Mouse (Mus musculus) gastrocnemius, adult 2 months (tissue): Measurements from ENCODE around the gene Rho. TPM values are rescaled to one million over a fixed set of nuclear protein-coding genes. Genes with fewer than 3 reads are reported as not detected.
A peak's percentile ranks its signal among the peaks of the same experiment; 100 is the strongest.

Experiments used
- DNase-seq: peaks from one replicate; pipeline ENCODE4 v3.0.0; 2022
- H3K27ac ChIP-seq: fragments of 200-600 bp; 2 replicates; pipeline ENCODE4 v1.8.1; 2022; ENCODE audit warnings: mild to moderate bottlenecking
- H3K4me3 ChIP-seq: fragments of 200-600 bp; 2 replicates; pipeline ENCODE4 v1.8.1; 2022; ENCODE audit warnings: mild to moderate bottlenecking, moderate library complexity
- CTCF ChIP-seq: fragments of 200-600 bp; IDR thresholded peaks from 2 replicates; pipeline ENCODE4 v1.8.1; 2022; ENCODE audit warnings: antibody characterized with exemption, mild to moderate bottlenecking, moderate library complexity
- intact Hi-C: fragments of 180-260 bp; cut with DNase I; formaldehyde crosslinking; loops from one replicate; pipeline ENCODE4 v1.15.1; 2025
- total RNA-seq, 2 experiments: library from RNA; stranded (reverse); gene quantifications; 2 replicates each; pipeline ENCODE4 v1.2.3; 2021

The Rho gene
- total RNA-seq, 2 experiments from 2014 or later = 0.06 TPM; not detected in 1

DNA sequence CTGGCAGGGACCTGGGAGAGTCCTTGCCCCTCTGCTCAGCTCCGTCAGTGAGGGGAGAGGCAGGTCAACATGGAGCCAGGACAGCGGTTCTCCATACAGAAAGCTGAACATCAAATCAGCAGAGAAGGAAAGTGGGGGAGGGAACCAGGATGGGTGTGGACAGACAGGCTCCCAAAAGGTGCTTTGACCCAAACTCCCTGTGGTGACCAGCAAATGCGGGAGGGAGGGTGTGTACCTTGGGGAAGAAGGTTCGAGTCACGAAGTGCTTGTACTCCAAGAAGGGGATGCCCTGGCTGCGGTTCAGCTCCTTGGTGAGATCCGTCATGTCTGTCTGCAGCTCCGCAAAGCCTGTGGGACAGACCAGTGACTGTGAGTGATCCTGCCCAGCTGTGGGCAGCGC lies 32.1 kb downstream of the Rho start:
- intact Hi-C loops = no loop called here

DNA sequence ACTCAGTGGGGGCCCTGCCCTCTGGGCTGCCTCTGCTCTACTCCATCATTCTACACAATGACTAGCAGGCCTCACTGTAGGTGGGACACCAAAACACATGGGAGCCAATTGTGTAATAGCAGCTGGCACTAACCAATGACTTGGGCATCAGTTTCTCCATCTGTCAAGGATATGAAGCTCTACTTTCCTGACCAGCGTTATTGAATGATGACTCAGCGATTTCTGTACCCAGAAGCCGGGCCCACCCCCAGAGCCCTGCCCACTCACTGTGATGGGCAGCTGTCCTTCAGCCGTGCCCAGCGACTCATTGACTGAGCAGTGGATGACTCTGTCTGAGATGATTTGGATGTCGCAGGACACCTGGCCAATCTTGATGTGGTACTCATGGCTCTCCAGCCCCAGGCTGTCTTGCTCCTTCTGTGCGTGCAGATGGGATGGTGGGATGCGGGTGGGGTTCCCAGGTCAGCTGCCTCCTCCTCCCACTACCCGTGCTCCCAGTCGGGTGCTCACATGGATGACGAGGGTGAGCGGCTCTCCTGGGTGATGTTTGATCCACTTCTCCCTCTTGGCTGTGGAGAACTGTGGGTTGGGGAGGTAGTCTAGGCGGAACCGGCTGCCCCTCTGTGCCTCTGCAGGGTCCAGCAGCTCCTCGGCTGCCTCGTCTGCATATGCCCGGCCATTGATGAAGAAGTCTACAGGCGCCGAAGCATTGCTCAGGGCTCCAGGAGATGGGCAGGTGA lies 34.8 kb downstream of the Rho start:
- no peak overlapping the region for H3K4me3 ChIP-seq
- TF ChIP-seq CTCF = no peak
- intact Hi-C loops = no loop called here
- DNase-seq = no peak
- H3K27ac ChIP-seq = peak overlapping the region; percentile 24; the same call in 1 of the 2 replicates

More for the DNA sequence above, 32.1 kb downstream of the Rho start:
- Histone ChIP-seq H3K27ac (peak overlapping the region; percentile 89), H3K4me3 (no peak overlapping the region)
- DNase-seq = no peak
- TF ChIP-seq CTCF = no peak

DNA sequence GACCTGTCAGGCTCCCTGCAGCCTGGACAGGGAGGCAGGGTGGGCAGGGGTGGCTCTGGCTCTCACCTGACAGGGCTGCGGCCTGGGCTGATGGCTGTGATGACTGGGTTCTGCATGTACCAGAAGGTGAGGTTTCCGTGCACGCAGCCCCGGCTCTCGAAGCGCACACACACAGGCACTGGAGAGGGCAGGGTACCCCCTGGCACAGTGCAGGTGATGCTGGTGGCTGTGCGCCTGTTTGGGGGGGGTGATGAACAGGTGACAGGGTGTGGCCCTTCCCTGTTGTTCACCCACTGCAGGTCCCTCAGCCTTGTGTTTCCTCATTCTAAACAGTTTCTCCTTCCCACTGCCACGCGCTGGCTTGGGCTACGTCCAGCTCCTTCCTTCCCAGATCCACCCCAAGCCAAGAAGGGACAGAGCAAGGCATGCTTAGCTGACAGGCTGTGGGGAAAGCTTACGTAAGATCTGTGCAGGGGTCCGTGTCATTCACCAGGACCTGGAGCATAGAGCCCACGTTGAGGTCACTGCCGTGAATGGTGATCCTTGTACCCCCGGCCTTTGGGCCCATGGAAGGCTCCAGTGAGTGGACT lies 35.8 kb downstream of the Rho start:
- DNase-seq = no peak
- intact Hi-C loops = no loop called here
- no peak for TF ChIP-seq CTCF
- Histone ChIP-seq H3K4me3 (0 out of 2 replicates have a peak overlapping the region, but pooled peaks have one; percentile 9), H3K27ac (peak overlapping the region; percentile 69)

DNA sequence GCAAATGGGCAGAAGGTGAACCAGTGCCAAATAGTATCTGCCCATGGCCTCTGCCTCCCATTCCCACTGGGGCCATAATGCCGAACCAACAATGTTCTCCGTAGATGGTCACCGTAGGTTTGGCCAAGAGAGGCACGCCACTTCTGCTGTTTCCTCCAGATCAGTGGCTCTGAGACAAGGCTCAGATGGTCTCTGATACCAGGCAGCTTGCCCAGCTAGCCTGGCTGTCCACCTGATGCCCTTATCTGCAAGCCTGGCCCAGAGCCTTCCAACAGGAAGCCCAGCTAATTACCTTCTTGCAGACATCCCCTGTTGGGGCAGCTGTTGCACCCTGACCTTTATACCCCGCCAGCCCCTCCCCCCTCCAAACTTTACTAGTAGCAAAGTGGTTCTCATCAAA lies 36.5 kb downstream of the Rho start:
- no peak for TF ChIP-seq CTCF
- peak; percentile 44 for DNase-seq
- Histone ChIP-seq H3K27ac (peak overlapping the region; percentile 69), H3K4me3 (no peak overlapping the region)
- intact Hi-C loops = no loop called here

DNA sequence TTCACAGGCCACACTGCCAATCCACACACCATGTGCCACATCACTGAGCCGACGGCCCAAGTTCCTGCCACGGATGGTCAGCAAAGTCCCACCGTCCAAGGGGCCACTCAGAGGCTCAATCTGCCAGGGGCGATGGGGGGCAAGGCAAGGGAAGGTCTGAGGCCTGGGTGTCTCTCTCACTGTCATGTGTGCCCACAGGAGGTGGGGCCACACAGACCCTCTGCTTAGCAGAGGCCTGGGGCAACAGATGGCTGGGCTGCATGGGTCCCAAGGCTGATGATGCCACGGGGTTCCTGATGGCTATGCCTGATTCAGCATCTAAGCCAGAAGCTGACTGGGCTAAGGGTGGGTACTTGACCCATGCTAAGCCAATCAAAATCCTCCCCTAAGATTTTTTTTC lies 37.2 kb downstream of the Rho start:
- no peak for TF ChIP-seq CTCF
- DNase-seq = no peak
- H3K27ac ChIP-seq = peak overlapping the region; percentile 69
- H3K4me3 ChIP-seq = no peak overlapping the region
- intact Hi-C loops = no loop called here

DNA sequence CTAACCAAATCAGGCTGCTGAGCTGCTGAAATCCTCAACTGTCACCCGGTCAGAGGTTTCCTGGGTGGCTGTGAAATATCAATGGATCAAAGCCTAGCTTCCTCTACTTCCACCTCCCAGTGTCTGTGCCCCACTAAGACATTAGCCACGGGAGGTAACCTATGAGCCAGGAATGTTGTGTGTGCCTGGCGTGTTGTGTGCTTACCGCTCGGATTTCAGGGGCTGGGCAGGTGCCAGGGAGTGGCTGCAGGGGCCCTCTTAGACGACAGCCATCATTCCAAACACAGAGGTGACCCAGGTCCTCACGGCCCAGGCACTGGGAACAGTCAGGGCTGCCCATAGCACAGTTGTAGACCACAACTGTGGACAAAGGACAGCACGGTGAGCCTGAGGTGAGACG lies 37.6 kb downstream of the Rho start:
- DNase-seq = peak; percentile 71
- Histone ChIP-seq H3K4me3 (no peak overlapping the region), H3K27ac (peak overlapping the region; percentile 69)
- intact Hi-C loops = no loop called here
- TF ChIP-seq CTCF = no peak

DNA sequence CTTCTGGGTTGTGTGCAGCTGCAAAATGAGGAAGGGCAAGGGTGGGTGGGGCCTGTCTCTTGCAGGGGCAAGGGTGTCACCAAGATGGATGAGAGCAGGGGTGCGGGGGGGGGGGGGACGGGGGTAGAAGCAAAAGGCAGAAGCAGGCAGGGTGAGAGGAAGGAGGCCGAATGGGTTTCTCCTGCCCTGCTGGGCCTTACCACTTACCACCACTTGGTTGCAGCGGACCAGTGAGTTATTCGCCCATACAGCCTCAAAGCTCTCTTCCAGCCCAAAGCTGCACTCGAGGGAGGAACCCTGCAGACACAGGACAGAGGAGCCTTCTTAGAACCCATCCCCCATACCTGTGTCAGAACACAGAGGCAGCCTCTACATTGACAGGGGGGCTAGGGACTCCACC lies 38.4 kb downstream of the Rho start:
- DNase-seq = no peak
- no peak overlapping the region for H3K4me3 ChIP-seq
- peak overlapping the region; percentile 70 for H3K27ac ChIP-seq
- no peak for TF ChIP-seq CTCF
- intact Hi-C loops = loop anchor here (2.0 kb wide), 1 partner anchor 17 kb away; no protein-coding TSS in a partner anchor

DNA sequence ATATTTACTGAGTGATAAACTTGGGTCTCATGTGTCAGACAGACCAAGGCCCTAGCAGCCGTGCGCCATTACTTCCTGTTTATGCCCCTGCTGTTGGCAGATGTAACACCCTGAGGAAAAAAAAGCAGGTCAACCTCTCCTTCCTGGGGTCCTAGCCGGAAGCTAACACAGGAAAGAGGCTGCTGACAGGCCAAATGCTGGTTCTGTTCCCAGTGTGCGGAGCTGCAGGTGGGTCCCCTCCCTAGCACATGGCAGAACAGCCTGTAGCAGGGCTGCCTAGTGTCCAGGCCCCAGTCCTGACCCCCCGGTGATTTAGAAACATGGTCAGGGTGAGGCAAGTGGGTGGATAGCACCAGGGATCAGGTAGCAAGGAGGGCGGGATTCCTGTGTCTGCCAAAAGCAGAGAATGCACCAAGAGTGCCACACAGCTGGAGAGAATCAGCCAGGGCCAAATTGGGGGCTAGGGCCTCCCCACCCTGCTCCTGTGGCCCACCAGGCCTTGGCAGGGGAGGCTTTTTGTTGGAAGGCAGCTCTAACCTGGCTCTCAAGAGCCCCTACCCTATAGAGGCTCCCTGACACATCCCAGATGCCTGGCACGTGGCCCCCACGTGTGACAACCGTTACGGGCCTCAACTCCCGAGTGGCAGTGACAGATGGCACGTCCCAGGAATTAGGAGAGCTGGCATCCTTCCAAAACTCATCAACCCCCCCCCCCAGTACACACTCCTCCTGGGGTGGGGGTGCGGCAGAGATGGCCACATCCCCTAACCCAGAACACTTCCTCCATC lies 39.9 kb downstream of the Rho start:
- 0 out of 2 replicates have a peak overlapping the region, but pooled peaks have one; percentile 2 for H3K4me3 ChIP-seq
- peak; percentile 48 for DNase-seq
- H3K27ac ChIP-seq = peak overlapping the region; percentile 70
- no peak for TF ChIP-seq CTCF
- intact Hi-C loops = loop anchor here (2.0 kb wide), 1 partner anchor 15 kb away; no protein-coding TSS in a partner anchor

DNA sequence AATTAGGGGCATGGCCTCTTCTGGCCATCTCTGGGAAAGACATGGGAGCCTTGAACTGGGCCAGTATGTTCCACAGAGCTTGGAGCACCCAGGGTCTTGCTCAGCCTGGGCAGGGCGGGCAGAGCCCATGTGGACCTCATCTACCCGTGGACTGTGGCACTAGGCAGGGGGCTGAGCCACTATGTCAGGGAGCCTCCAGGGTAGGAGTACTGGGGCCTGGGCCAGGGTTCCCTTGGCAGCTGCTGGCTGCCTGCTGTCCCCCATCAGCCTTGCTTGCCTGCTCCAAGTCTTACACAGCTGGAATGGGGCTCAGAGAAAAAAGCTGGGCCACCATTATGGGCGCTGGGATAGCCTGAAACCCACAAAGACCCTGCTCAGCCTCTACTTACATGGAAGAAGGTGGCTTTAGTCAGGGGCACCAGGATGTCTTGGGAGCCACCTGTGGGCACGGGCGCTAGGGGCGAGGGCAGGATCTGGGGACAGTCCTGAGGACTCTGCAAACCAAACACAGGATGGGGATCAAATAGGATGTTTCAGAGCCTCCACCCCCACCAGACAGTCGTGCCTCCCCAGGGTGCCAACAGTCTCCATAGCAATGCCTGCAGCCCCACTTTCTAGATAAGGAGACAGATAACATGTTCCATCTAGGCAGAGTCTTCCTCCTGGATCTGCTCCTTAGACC lies 40.7 kb downstream of the Rho start:
- Histone ChIP-seq H3K27ac (peak overlapping the region; percentile 70), H3K4me3 (no peak overlapping the region)
- intact Hi-C loops = no loop called here
- TF ChIP-seq CTCF = no peak
- DNase-seq = peak; percentile 48

DNA sequence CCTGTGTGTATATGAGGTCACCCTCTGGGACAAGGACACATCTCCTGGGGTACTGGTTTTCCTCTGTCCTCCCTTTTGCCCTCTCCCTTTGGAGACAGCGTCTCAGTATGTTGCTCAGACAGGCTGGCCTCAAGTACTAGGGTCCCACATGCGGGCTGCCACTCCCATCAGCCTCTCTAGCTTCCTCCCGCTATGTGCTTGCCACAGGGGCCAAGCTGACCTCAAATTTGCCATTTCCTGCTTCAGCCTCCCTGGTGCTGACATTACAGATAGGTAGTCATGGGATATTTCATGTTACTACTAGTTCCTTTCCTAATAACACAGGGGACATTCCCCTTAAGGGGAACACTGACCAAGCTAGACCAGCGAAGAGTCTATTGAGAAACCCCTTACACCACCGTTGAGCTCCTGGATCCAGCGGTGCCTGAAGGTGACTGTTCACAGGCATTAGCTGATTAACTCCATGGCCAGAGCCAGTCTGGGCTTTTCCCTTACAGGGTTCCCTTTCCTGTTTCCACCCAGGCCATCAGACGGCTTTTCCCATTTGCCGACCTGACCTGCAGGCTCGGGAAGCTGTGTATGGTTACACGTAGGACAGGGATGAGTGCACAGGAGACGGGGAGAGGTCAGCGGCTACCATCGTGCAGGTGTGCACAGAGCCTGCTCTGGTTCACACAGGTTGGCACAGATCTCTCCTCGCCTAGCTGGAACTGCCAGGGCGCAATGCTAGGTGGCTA lies 41.8 kb downstream of the Rho start:
- intact Hi-C loops = no loop called here
- Histone ChIP-seq H3K4me3 (no peak overlapping the region), H3K27ac (peak overlapping the region; percentile 70)
- DNase-seq = no peak
- TF ChIP-seq CTCF = no peak

DNA sequence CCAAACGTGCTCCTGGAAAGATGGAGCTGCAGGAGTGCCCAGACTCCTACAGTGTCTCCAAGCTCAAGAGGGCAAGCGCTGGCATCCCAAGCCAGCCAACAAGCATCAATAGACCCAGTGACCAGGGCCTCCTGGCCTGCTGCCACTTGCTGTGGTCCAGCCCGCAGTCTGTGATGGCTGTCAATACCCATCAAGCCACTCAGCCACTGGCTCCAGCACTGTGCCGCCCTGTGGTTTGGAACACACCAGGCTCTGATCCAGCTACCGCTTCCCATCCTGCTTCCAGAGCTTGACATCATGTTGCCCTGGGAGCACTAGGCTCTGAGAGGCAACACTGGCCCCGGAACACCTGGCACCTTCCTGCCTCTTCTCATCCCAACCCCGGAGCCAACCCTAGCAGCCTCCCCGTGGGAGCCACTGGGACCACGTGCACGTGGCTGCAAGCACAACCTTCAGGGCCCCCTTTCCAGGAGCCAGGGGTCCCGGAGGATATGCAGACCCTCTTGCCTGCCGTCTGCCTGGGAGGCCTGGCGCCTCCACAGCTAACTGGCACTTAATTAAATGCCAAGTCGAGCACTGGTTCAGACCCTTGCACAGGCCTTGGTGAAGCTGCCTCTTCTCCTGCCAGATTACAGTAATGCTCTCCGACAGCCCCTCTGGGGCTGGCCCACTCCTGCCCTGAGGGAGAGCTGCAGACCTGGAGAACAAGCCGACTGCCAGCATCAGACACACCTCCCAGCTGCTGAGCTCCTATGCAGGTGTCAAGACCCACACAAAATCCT lies 42.5 kb downstream of the Rho start:
- no peak for TF ChIP-seq CTCF
- intact Hi-C loops = no loop called here
- no peak overlapping the region for H3K4me3 ChIP-seq
- peak; percentile 48 for DNase-seq
- peak overlapping the region; percentile 70; the same call in 1 of the 2 replicates for H3K27ac ChIP-seq
